Mouse (Mus musculus): ENCODE data around the gene Hsp90aa1.

- TF ChIP-seq POLR2A (IDR thresholded peaks at IDR 0.05; ENCODE audit: low read depth, low read length) (no peak), CTCF (IDR thresholded peaks at IDR 0.05; ENCODE audit: extremely low read depth, insufficient read depth, insufficient read length, insufficient replicate concordance) (no peak)
Measured at GRCm38 (mm10) chr12:110697457-110697856, 5.1 kb downstream of the Hsp90aa1 start.

Data from spleen, adult 2 months (tissue).